Mouse (Mus musculus): ENCODE data around the gene Gm10188. TPM values are rescaled to one million over a fixed set of nuclear protein-coding genes. Genes with fewer than 3 reads are reported as not detected.

The Gm10188 gene
- polyA plus RNA-seq (2017; shearing (Covaris generic)), result not detected

GRCm38 (mm10) chr1:132229667-132230066, at the start of gene Gm10188:
Gene Gm10188, minus strand, starts transcription at chr1:132229767.

DNA sequence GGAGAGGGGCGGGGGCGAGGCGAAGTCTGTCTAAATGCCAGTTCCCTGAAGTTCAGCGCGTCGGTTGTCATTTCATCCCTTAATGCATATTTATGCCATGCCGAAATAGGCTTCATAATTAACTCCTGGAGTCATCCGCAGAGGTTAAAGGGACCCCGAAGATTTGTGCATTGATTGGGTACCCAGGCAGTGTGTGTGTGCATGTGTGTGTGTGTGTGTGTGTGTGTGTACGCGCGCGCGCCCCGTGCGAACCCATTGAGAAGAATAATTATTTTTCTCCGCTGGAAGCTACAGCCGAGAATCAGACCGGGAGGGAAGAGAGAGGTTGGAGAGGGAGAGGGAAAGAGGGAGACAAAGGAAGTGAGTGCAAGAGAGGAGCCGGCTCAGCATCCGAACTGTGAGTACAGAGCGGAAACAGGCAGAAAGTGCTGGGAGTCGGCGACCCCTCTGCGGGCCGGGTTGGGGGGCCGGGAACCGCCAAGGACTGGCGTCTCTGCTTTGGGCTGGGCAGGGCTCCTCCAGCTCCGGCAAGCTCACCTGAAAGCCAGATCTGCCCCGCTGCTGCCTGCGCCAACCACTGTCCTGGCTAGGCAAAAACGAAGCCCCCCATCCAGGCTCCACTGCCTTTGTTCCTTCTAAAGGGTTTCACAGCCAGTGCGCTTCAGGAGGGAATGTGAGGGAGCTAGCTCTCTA, 38.3 kb downstream of the Gm10188 start, which contains the start of the genes Lemd1 and AC124108.1:
Gene Lemd1 (plus strand): TSS at position 339 of the 693 bp plus-strand sequence.
Gene AC124108.1 (plus strand): TSS at position 365 of the 693 bp plus-strand sequence.

Other genes with a start within 250 kb of the Gm10188 start
- 129 TPM for gene Elk4, start 222.2 kb downstream of the Gm10188 start, polyA plus RNA-seq (2017; shearing (Covaris generic))
- 71.5 TPM for gene Mfsd4a, start 161.7 kb downstream of the Gm10188 start, polyA plus RNA-seq (2017; shearing (Covaris generic))
- not detected for gene Cdk18, start 90.1 kb downstream of the Gm10188 start, polyA plus RNA-seq (2017; shearing (Covaris generic))
- gene Lemd1, start 38.3 kb downstream of the Gm10188 start, polyA plus RNA-seq (2017; shearing (Covaris generic)), result not detected
- gene AC124108.1, start 38.3 kb downstream of the Gm10188 start, polyA plus RNA-seq (2017; shearing (Covaris generic)), result not detected
- not detected for gene Klhdc8a, start 68.9 kb upstream of the Gm10188 start, polyA plus RNA-seq (2017; shearing (Covaris generic))
- gene Nuak2, start 86.4 kb upstream of the Gm10188 start, polyA plus RNA-seq (2017; shearing (Covaris generic)), result 1.4 TPM
- gene Tmcc2, start 161.5 kb upstream of the Gm10188 start, polyA plus RNA-seq (2017; shearing (Covaris generic)), result not detected
- gene Dstyk, start 187.8 kb upstream of the Gm10188 start, polyA plus RNA-seq (2017; shearing (Covaris generic)), result 8.9 TPM
- 36.6 TPM for gene Rbbp5, start 247.6 kb upstream of the Gm10188 start, polyA plus RNA-seq (2017; shearing (Covaris generic))